Mouse (Mus musculus) erythroblast, embryonic 14.5 days (primary cell): Measurements from ENCODE around the gene Tefm. TPM values are rescaled to one million over a fixed set of nuclear protein-coding genes. Genes with fewer than 3 reads are reported as not detected.
"Not testable (repeated sequence)": the region's sequence is repeated elsewhere in the genome, so short reads cannot be mapped to it uniquely, and the experiment has no call there.

Source experiments
- H3K27me3 ChIP-seq: 2 replicates; pipeline ENCODE4 v1.6.1; 2012; ENCODE audit warnings: inconsistent platforms; ENCODE audit not compliant: control insufficient read depth
- H3K36me3 ChIP-seq: 2 replicates; pipeline ENCODE4 v1.6.1; 2012; ENCODE audit warnings: mild to moderate bottlenecking, inconsistent platforms; ENCODE audit not compliant: control insufficient read depth
- H3K4me1 ChIP-seq: 2 replicates; pipeline ENCODE4 v1.6.1; 2012; ENCODE audit warnings: inconsistent platforms; ENCODE audit not compliant: control insufficient read depth
- H3K4me3 ChIP-seq: replicated peaks from 2 replicates; pipeline ENCODE3; 2012; ENCODE audit warnings: moderate library complexity, mild to moderate bottlenecking, inconsistent platforms
- H3K9me3 ChIP-seq: 2 replicates; pipeline ENCODE4 v1.6.1; 2012; ENCODE audit warnings: low read length, inconsistent platforms, mixed read lengths; ENCODE audit not compliant: control insufficient read depth
- GATA1 ChIP-seq: IDR thresholded peaks from 2 replicates; pipeline ENCODE4 v1.6.1; 2012; ENCODE audit warnings: low read length, inconsistent platforms, mixed read lengths
- TAL1 ChIP-seq: IDR thresholded peaks from 3 replicates; pipeline ENCODE4 v1.6.1; 2012; ENCODE audit warnings: low read length, inconsistent platforms, mixed read lengths
- polyA plus RNA-seq: library from polyadenylated mRNA; stranded (reverse); fragments of >175 nt; gene quantifications from 2 replicates; pipeline ENCODE4 v1.2.3, GENCODE M21; 2012

Gene Tefm
- not detected in 2 replicates for polyA plus RNA-seq

- Histone ChIP-seq H3K4me1 (peaks cover 25% of the 10 kb centered on the region), H3K9me3 (no peaks in the 10 kb centered on the region), H3K4me3 (peak within 1 kb of the TSS; percentile 76), H3K36me3 (peaks cover 33% of the 10 kb centered on the region), H3K27me3 (no peaks in the 10 kb centered on the region)
- TF ChIP-seq TAL1 (no peak), GATA1 (peak; percentile 27; the same call in 1 of the 2 replicates)
Measured at GRCm38 (mm10) chr11:80141825-80142521, at the start of gene Tefm. Gene Tefm, minus strand, starts transcription at chr11:80142175.

DNA sequence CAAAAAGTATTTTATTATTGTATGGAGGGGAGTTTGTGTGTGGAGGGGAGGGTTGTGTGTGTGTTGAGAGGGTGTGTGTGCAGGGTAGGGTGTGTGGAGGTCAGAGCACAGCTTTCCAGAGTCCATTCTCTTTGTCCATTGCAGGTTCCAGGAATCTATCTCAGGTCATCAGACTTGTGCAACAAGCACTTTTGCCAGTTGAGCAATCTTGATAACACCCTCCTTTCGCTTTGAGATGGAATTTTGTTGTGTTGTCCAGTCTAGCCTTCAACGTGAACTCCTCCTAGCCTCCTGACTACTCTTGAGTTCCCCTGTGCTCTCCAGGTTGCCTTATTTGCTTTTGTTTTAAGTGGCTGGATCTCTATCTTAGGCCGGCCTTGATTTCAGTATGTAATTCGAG lies 48.3 kb upstream of the Tefm start:
- TF ChIP-seq GATA1: no peak
- TF ChIP-seq TAL1: no peak
- no peaks in the 10 kb centered on the region; the same call in 1 of the 2 replicates for H3K9me3 ChIP-seq
- H3K36me3 ChIP-seq: peaks cover 6% of the 10 kb centered on the region; the same call in 1 of the 2 replicates
- H3K4me1 ChIP-seq: no peaks in the 10 kb centered on the region
- no peaks in the 10 kb centered on the region for H3K27me3 ChIP-seq
- no peak overlapping the region for H3K4me3 ChIP-seq

DNA sequence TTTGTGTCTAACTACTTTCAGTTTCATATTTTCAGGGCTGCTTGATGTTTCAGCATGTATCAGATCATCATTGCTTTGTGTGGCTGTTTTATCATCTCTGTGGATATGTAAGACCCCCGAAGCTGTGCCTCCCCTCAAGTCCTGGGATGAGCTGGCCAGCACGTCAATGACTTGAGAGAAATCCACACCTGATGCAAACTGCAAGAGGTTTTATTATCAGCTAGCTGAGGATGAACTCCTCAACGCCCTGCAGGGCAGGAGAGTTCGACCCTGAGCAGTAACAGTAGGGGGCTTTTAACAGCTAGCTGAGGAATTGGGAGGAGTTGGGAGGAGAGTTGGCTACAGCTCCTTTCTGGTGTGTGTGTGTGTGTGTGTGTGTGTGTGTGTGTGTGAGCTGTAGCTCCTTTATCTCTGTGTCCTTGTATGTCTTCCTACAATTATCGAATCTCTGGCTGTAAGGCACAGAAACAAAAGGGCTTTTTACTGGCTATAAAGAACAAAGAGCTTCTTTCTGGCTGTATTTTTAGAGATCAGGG lies 43.5 kb upstream of the Tefm start:
- H3K4me1 ChIP-seq: peaks cover 15% of the 10 kb centered on the region
- not testable (repeated sequence) for H3K4me3 ChIP-seq, H3K27me3 ChIP-seq, H3K9me3 ChIP-seq, H3K36me3 ChIP-seq

DNA sequence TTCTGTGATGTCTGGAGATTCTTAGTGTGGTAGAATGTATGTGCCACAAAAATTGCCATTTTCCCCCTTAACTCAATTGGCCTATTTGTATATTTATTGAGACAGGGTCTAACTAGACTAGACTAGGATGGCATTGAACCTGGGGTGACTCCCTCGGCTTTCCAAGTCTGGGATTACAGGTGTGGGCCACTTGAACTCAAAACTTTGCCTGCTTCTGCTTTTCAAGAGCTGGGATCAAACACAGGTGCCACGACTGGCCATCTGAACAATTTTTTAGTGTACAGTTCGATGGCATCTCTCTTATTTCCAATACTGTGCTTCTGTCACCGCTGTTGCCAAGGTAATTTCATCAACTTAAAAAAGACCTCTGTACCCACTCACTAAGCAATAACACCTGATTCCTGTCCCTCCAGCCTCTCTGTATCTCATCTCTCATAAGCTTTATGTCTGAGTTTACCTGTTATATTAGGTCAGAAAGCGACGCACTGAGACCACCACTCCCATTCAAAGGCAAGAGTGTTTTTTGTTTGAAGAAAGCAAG lies 42.6 kb upstream of the Tefm start:
- no peaks in the 10 kb centered on the region for H3K27me3 ChIP-seq
- TF ChIP-seq GATA1 (no peak), TAL1 (no peak)
- H3K4me1 ChIP-seq: peaks cover 15% of the 10 kb centered on the region
- H3K9me3 ChIP-seq: no peaks in the 10 kb centered on the region; the same call in 1 of the 2 replicates
- peak overlapping the region; percentile 86 for H3K4me3 ChIP-seq
- H3K36me3 ChIP-seq: no peaks in the 10 kb centered on the region

DNA sequence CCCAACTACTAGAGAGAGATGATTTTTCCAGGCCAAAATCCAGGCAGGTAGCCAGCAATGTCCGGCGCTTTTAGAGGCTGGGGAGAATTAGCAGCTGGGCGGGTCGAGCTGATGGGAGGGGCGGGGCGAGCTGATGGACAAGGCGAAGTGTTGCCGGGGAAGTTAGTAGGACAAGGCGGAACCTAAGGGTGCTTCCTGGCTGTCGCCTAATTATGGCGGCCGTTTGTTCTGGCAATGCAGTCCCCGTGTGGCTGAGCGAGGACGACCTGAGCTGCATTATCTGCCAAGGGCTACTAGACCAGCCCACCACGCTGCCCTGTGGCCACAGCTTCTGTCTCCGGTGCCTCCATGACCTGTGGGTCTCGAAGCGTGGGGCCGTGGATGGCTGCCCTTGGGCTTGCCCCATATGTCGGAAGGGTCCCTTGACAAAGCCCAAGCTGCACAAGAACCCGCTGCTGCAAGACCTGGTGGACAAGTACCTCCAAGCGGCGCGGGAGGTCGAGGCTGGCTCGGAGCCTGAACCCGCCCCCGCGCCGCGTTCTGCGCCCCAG lies 41.8 kb upstream of the Tefm start, which contains the start of gene Rnf135:
Gene Rnf135, plus strand, starts transcription at position 147 of the 551 bp plus-strand sequence.
- Histone ChIP-seq H3K27me3 (no peaks in the 10 kb centered on the region), H3K4me3 (peak within 1 kb of the TSS; percentile 86), H3K9me3 (no peaks in the 10 kb centered on the region; the same call in 1 of the 2 replicates), H3K4me1 (peaks cover 15% of the 10 kb centered on the region), H3K36me3 (no peaks in the 10 kb centered on the region)
- TF ChIP-seq GATA1: no peak
- no peak for TF ChIP-seq TAL1

DNA sequence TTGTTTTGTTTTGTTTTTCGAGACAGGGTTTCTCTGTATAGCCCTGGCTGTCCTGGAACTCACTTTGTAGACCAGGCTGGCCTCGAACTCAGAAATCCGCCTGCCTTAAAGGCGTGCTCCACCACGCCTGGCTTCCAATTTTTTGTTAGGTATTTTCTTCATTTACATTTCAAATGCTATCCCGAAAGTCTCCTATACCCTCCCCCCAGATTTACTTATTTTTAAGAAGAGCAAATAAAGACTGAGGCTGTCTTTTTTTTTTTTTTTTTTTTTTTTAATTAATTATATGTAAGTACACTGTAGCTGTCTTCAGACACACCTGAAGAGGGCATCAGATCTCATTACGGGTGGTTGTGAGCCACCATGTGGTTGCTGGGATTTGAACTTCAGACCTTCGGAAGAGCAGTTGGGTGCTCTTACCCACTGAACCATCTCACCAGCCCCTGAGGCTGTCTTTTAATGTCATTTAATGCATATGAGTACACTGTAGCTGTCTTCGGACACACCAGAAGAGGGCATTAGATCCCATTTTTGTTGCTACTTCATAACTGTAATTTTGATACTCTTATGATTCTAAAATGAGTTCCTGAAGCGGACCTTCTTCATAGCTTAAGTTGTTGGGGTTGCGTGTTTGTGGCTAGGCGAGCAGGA lies 41.2 kb upstream of the Tefm start:
- not testable (repeated sequence) for H3K27me3 ChIP-seq, H3K36me3 ChIP-seq, H3K9me3 ChIP-seq
- H3K4me3 ChIP-seq: peak overlapping the region; percentile 86
- H3K4me1 ChIP-seq: peaks cover 15% of the 10 kb centered on the region

DNA sequence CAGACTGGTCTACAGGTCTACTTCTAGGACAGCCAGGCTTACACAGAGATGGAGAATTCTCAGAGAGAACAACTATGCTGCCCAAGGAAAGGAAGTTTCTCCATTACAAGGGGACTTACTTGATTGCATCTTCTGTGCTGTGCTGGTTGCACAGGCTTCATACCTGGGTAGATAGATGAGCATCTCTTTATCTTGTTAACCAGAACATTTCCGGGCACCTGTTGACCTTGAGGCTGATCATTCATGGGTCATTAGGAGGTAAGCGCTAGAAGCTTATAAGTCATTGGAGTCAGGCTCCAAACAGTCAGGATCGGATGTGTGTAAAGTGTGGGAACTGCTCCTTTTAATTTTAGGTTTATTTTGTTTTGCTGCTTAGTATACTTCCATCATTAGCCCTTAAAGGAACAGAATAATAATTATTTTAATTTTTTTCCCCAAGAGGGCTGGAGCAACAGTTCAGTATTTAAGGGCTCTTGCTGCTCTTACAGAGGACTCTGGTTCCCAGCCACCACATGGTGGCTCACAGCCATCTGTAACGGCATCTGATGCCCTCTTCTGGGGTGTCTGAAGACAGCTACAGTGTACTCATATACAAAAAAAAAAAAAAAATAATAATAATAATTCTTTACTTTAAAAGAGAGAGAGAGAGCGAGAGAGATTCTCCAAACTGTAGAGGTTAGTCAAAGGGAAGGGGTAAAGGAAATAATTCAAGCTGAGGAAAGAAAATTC lies 39.2 kb upstream of the Tefm start:
- Histone ChIP-seq H3K4me1 (peaks cover 15% of the 10 kb centered on the region), H3K36me3 (no peaks in the 10 kb centered on the region), H3K4me3 (no peak overlapping the region), H3K9me3 (no peaks in the 10 kb centered on the region; the same call in 1 of the 2 replicates), H3K27me3 (no peaks in the 10 kb centered on the region)
- no peak for TF ChIP-seq TAL1
- no peak for TF ChIP-seq GATA1

GRCm38 (mm10) chr11:80178316-80178715 lies 36.3 kb upstream of the Tefm start:
- Histone ChIP-seq H3K27me3 (peaks cover 8% of the 10 kb centered on the region; the same call in 1 of the 2 replicates), H3K4me1 (peaks cover 3% of the 10 kb centered on the region), H3K36me3 (no peaks in the 10 kb centered on the region), H3K9me3 (no peaks in the 10 kb centered on the region), H3K4me3 (no peak overlapping the region)
- TF ChIP-seq TAL1: no peak
